Mouse (Mus musculus) mesoderm, embryonic 11.5 days (tissue): Measurements from ENCODE around the gene Gdf7.

Experiments used
- DNase-seq: peaks from one replicate; pipeline ENCODE4 v3.0.0-alpha.2; 2012; ENCODE audit warnings: low read depth, low spot score

Gene Gdf7

GRCm38 (mm10) chr12:8298361-8299142 lies 3.2 kb downstream of the Gdf7 start:
- DNase-seq: no peak

GRCm38 (mm10) chr12:8297586-8298214 lies 4.1 kb downstream of the Gdf7 start:
- DNase-seq: no peak

- no peak for DNase-seq
These were observed 5.6 kb downstream of the Gdf7 start for GRCm38 (mm10) chr12:8296154-8296553.

- DNase-seq: no peak
These were observed 6.3 kb downstream of the Gdf7 start for GRCm38 (mm10) chr12:8295307-8295913.

- no peak for DNase-seq
These were observed 10.4 kb downstream of the Gdf7 start for GRCm38 (mm10) chr12:8291157-8291853.

GRCm38 (mm10) chr12:8289499-8289898 lies 12.3 kb downstream of the Gdf7 start:
- no peak for DNase-seq

GRCm38 (mm10) chr12:8289099-8289498 lies 12.7 kb downstream of the Gdf7 start:
- DNase-seq: no peak

GRCm38 (mm10) chr12:8287970-8288369 lies 13.8 kb downstream of the Gdf7 start:
- no peak for DNase-seq

GRCm38 (mm10) chr12:8281225-8282017 lies 20.3 kb downstream of the Gdf7 start:
- DNase-seq: no peak

- no peak for DNase-seq
These were observed 26.3 kb downstream of the Gdf7 start for GRCm38 (mm10) chr12:8275424-8275823.

- DNase-seq: no peak
These were observed 28.1 kb downstream of the Gdf7 start for GRCm38 (mm10) chr12:8273471-8274171.

- DNase-seq: no peak
These were observed 30.3 kb downstream of the Gdf7 start for GRCm38 (mm10) chr12:8271405-8271804.

- no peak for DNase-seq
These were observed 32.1 kb downstream of the Gdf7 start for GRCm38 (mm10) chr12:8269627-8270026.

GRCm38 (mm10) chr12:8266311-8266710 lies 35.4 kb downstream of the Gdf7 start:
- DNase-seq: no peak

GRCm38 (mm10) chr12:8260297-8260696 lies 41.5 kb downstream of the Gdf7 start:
- DNase-seq: no peak
